Mouse (Mus musculus) forebrain, postnatal 0 days (tissue): ENCODE data around the gene Mettl13. TPM values are rescaled to one million over a fixed set of nuclear protein-coding genes. Genes with fewer than 3 reads are reported as not detected.

Experiments
- ATAC-seq: fragments of 200-750 bp; cut with Nextera tagmentation; 2 replicates; pipeline ENCODE4 v1.8.0; 2017; ENCODE audit warnings: mild to moderate bottlenecking, moderate library complexity
- DNase-seq: peaks from one replicate; pipeline ENCODE4 v3.0.0-alpha.2; 2015
- H3K27ac ChIP-seq: fragments of 300-500 bp; sonication (generic); 2 replicates; pipeline ENCODE4 v1.5.1; 2014; ENCODE audit warnings: low read depth, mild to moderate bottlenecking, antibody characterized with exemption, low read length, moderate library complexity, mixed read lengths
- H3K27me3 ChIP-seq: fragments of 300-500 bp; sonication (generic); 2 replicates; pipeline ENCODE4 v1.6.1; 2014; ENCODE audit warnings: mild to moderate bottlenecking, low read length, mixed read lengths; ENCODE audit not compliant: insufficient read depth
- H3K36me3 ChIP-seq: fragments of 300-500 bp; sonication (generic); 2 replicates; pipeline ENCODE4 v1.6.1; 2014; ENCODE audit warnings: mild to moderate bottlenecking, moderate library complexity; ENCODE audit not compliant: insufficient read depth
- H3K4me1 ChIP-seq: fragments of 300-500 bp; sonication (generic); 2 replicates; pipeline ENCODE4 v1.6.1; 2014; ENCODE audit warnings: antibody characterized with exemption; ENCODE audit not compliant: insufficient read depth
- H3K4me2 ChIP-seq: fragments of 300-500 bp; sonication (generic); 2 replicates; pipeline ENCODE4 v1.6.1; 2014; ENCODE audit warnings: low read depth, mild to moderate bottlenecking, moderate library complexity
- H3K4me3 ChIP-seq: fragments of 300-500 bp; sonication (generic); 2 replicates; pipeline ENCODE4 v1.5.1; 2014; ENCODE audit warnings: low read depth, low read length, mixed read lengths
- H3K9ac ChIP-seq: fragments of 300-500 bp; sonication (generic); 2 replicates; pipeline ENCODE4 v1.6.1; 2014; ENCODE audit warnings: mild to moderate bottlenecking
- H3K9me3 ChIP-seq: fragments of 300-500 bp; sonication (generic); 2 replicates; pipeline ENCODE4 v1.6.1; 2016; ENCODE audit warnings: low read length
- CTCF ChIP-seq: sonication (generic); IDR thresholded peaks from 2 replicates; pipeline ENCODE4 v1.5.1; 2016; ENCODE audit warnings: antibody characterized with exemption, control low read depth, low read depth
- WGBS: fragments of 180-500 bp; shearing (Covaris S2); extraction: QIAGEN DNeasy Blood & Tissue Kit; methylation state at CpG from one replicate; pipeline ENCODE4 v1.1.7; 2014; 5-methylcytosine and 5-hydroxymethylcytosine counted together
- polyA plus RNA-seq: library from polyadenylated mRNA; unstranded; fragments of >200 nt; fragmentation: Nextera tagmentation; extraction: Ambion mirVana; gene quantifications from 2 replicates; pipeline ENCODE4 v1.2.1, GENCODE M21; 2015
- total RNA-seq: library from RNA; depleted of rRNA; stranded (reverse); fragments of >200 nt; gene quantifications from 2 replicates; pipeline ENCODE4 v1.2.3, GENCODE M21; 2014

Gene Mettl13
- total and polyA plus RNA-seq, 2 experiments from 2014 or later: 15.2 to 17.0 TPM

GRCm38 (mm10) chr1:162554193-162554592 lies 5.8 kb upstream of the Mettl13 start:
- Histone ChIP-seq H3K9ac (no peak overlapping the region), H3K4me1 (no peaks in the 10 kb centered on the region), H3K9me3 (no peaks in the 10 kb centered on the region), H3K4me3 (no peak overlapping the region), H3K27ac (no peak overlapping the region), H3K36me3 (no peaks in the 10 kb centered on the region), H3K4me2 (no peak overlapping the region), H3K27me3 (no peaks in the 10 kb centered on the region)
- no peak for TF ChIP-seq CTCF
- DNase-seq (no peak), ATAC-seq (no peak)
- WGBS: 85% methylated on average over 3 of the region's 3 CpGs

GRCm38 (mm10) chr1:162552956-162553355 lies 4.6 kb upstream of the Mettl13 start:
- no peaks in the 10 kb centered on the region for H3K27me3 ChIP-seq
- 88% methylated on average over 9 of the region's 9 CpGs for WGBS
- no peak overlapping the region for H3K27ac ChIP-seq

DNA sequence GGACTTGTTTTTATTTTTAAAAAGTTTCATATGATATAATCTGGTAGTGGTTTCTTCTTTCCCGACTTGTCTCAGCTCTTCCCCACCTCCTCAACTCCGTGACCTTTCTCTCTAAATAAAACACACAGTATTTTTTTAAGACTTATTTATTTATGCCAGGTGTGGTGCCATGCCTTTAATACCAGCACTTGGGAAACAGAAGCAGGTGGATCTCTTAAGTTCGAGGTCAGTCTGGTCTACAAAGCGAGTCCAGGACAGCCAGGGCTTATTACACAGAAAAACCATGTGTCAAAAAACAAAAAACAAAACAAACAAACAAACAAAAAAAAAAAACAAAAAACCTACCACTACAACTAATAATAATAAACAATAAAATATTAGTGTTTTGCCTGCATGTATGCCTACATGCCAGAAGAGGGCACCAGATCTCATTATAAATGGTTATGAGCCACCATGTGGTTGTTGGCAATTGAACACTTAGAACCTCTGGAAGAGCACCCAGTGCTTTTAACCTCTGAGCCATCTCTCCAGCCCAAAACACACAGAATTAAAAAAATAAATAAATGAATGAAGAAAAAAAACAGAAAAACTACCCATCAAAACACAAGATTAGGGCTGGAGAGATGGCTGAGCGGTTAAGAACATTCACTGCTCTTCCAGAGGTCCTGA lies 1.4 kb upstream of the Mettl13 start:
- Histone ChIP-seq H3K36me3 (peaks cover 10% of the 10 kb centered on the region), H3K27me3 (no peaks in the 10 kb centered on the region), H3K27ac (no peak overlapping the region), H3K4me3 (no peak overlapping the region), H3K4me1 (peaks cover 7% of the 10 kb centered on the region), H3K4me2 (no peak overlapping the region), H3K9ac (no peak overlapping the region), H3K9me3 (no peaks in the 10 kb centered on the region)
- no peak for ATAC-seq
- DNase-seq: peak; percentile 60
- peak; percentile 74 for TF ChIP-seq CTCF
- 81% methylated on average over 5 of the region's 5 CpGs for WGBS

More at GRCm38 (mm10) chr1:162552956-162553355, 4.6 kb upstream of the Mettl13 start:
- Histone ChIP-seq H3K36me3 (no peaks in the 10 kb centered on the region), H3K4me2 (no peak overlapping the region), H3K9me3 (no peaks in the 10 kb centered on the region), H3K4me1 (no peaks in the 10 kb centered on the region), H3K9ac (no peak overlapping the region), H3K4me3 (no peak overlapping the region)
- ATAC-seq: no peak
- no peak for TF ChIP-seq CTCF
- DNase-seq: no peak

- TF ChIP-seq CTCF: no peak
- peaks cover 7% of the 10 kb centered on the region for H3K4me1 ChIP-seq
- H3K9ac ChIP-seq: peak overlapping the region; percentile 70
- H3K36me3 ChIP-seq: peaks cover 14% of the 10 kb centered on the region
- peak overlapping the region; percentile 48 for H3K4me3 ChIP-seq
- peak overlapping the region; percentile 41 for H3K27ac ChIP-seq
- ATAC-seq (no peak), DNase-seq (no peak)
- no peaks in the 10 kb centered on the region for H3K9me3 ChIP-seq
- 67% methylated on average over 10 of the region's 10 CpGs for WGBS
- H3K4me2 ChIP-seq: peak overlapping the region; percentile 91
- no peaks in the 10 kb centered on the region for H3K27me3 ChIP-seq
These were observed 714 bp upstream of the Mettl13 start for GRCm38 (mm10) chr1:162548917-162549613.

DNA sequence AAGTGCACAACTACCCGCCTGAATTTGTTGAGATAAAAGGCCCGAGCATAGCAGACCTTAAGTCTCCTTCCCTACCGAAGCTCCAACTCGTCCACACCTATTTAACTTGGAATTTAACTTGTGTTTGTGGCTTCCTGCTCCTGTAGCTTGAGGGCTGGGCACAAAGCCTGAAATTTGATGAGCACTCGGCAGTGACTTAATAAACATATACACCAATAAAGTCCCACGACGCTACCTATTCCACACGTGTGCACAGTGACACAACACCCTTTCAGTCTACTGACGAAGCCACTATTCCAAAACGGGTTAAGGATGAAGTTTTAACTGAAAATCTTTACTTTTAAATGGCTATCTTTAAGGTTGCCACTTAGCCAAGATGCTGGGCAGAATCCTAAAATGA lies 744 bp downstream of the Mettl13 start:
- peak overlapping the region; percentile 91 for H3K4me2 ChIP-seq
- 12% methylated on average over 10 of the region's 10 CpGs for WGBS
- H3K4me1 ChIP-seq: peaks cover 7% of the 10 kb centered on the region
- DNase-seq: no peak
- no peak for ATAC-seq
- H3K4me3 ChIP-seq: peak overlapping the region; percentile 48
- no peaks in the 10 kb centered on the region for H3K9me3 ChIP-seq
- no peaks in the 10 kb centered on the region for H3K27me3 ChIP-seq
- H3K9ac ChIP-seq: peak overlapping the region; percentile 70
- TF ChIP-seq CTCF: no peak
- H3K27ac ChIP-seq: no peak overlapping the region
- peaks cover 25% of the 10 kb centered on the region for H3K36me3 ChIP-seq

DNA sequence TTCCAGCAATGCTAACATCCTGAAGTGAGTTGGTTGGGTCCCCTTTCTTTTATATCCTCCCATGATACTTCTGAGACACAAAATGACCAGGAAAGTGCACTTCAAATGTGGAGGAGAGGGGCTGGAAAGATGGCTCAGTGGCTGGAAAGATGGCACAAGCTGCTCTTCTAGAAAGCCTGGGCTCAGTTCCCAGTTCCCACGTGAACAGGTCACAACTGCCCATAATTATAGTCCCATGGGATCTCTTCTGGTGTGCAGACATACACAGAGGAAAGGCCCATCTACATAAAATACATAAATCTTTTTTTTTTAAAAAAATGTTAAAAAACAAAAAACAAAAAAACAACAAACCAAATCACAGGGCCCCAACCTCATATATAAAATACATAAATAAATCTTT lies 5.1 kb downstream of the Mettl13 start:
- Histone ChIP-seq H3K9ac (no peak overlapping the region), H3K27ac (no peak overlapping the region), H3K9me3 (no peaks in the 10 kb centered on the region), H3K27me3 (no peaks in the 10 kb centered on the region), H3K4me1 (peaks cover 7% of the 10 kb centered on the region), H3K4me2 (no peak overlapping the region), H3K4me3 (no peak overlapping the region), H3K36me3 (peaks cover 62% of the 10 kb centered on the region)
- ATAC-seq (no peak), DNase-seq (no peak)
- 61% methylated on average over 1 of the region's 1 CpGs for WGBS
- TF ChIP-seq CTCF: no peak
